Mouse (Mus musculus) adrenal gland, adult 2 months (tissue): ENCODE measurements around the gene Rad51b. TPM values are rescaled to one million over a fixed set of nuclear protein-coding genes. Genes with fewer than 3 reads are reported as not detected.

Experiments
- DNase-seq: peaks from one replicate; pipeline ENCODE4 v3.0.0; 2021
- polyA plus RNA-seq: library from polyadenylated mRNA; depleted of rRNA; stranded (reverse); fragments of >200 nt; gene quantifications from 2 replicates; pipeline ENCODE4 v1.2.3, GENCODE M21; 2012
- total RNA-seq, 2 experiments: library from RNA; stranded (reverse); gene quantifications; 2 replicates each; pipeline ENCODE4 v1.2.3; 2021

Rad51b gene
- total and polyA plus RNA-seq, 3 experiments = 0.08 to 0.49 (median 0.45) TPM

DNA sequence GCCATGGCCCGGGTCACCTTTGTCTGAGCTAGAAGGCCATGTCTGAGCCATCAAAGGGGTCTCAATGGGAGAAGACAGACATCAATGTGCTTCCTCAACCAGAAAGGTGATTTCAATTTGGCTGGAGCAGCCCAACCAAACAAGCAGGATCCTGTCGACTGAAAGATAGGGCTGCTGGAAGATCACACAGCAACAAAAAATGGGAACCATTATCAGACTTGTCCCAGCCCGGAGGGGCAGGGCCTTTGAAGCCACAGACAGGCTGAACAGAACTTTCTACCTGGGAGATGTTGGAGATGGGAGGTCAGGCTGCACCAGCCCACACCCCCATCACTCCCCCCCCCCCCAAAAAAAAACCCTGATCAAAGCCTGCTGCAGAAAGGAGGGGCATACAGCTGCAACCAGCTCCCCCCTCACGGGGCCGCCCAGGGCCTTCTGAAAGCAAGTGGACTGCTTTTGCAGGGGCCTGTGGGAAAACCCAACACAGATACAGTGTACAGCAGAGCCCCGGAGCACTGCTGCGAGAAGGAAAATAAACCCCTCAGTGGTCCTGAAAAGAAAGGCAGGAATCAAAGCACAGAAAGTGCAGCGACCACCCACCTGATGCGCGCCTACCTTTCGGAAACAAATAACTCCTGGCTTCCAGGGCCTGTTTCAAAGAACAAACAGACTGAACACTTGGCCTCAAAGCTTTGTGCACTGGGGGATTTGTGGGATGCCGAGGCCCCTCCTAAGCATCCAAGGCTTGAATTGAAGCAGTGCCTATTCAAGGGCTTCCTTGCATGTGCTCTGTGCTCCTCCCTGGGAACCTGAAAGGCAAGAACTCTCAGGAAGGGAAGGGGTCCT, 542.2 kb downstream of the Rad51b start:
- no peak for DNase-seq

DNA sequence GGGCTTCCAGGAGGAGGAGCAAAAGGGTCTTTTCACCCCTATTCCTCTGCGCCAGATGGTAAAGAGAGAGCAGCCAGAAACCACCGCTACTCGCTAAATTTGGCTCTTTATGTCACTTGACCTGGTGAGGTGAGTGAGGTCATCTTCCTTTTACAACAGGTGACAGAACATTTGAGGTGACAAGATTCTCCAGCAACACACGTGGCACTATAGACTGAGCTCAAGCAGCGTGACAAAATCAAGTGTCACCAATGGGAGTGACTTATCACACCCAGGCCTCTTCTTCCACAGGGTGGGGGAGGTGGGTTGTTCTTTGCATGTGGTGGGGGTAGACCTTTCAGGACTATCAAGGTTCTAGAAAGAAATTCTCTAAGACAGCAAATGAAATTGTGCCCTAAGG, 543.4 kb downstream of the Rad51b start:
- DNase-seq = no peak

DNA sequence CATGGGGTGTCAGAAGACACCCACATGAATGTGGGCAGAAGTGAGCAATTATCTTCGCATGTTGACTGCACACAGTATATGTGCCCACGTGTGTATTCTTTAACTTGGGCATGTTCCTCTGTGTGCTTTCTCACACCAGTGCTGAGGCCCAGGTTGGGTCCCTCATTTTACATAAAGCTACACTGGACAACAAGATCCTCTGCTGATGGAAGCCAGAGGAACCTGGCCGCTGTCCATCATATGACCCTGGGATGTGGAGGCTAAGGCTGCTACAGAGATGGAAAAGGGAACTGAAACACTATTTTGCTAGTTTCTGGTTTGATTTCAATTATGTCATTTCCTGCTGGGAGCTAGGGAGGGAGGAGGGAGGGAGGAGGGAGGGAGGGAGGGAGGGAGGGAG, 544.2 kb downstream of the Rad51b start:
- DNase-seq = peak; percentile 49

DNA sequence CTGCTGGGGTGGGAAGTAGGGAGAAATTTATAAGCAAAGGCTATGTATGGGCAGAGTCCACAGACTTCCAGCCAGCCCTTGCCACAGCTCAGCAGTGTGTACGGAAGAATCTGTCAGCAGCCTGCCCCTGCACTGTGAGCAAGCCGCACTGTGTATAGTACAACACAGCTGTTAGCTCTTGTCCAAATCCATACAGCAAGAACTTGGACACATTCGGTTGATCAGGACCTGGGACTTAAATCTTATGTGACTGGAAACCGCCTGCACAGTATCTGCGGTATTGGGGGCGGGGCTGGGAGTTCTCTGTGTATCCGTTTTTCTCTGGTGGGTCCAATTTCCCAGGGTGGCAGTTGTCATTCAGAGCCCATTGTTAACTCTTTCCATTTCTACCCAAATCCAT, 545.2 kb downstream of the Rad51b start:
- DNase-seq = no peak

DNA sequence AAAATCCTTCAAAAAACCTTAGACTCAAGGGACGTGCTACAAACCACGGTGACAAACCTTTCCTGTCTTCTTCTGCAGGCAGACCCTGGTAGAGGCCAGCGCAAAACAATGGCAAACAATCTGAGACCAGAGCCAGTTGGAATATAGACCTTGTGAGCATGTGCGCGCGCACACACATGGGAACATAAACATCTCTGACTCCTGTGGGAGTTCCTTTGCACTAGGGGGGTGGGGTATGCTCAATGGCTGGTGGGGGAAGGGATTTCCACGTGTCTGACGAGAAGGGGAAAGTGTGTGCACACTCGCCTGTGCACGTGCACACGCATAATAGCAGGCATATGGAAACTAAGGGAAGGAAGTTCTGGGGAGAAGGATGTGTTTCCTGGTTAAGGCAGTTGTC, 545.9 kb downstream of the Rad51b start:
- DNase-seq = no peak

DNA sequence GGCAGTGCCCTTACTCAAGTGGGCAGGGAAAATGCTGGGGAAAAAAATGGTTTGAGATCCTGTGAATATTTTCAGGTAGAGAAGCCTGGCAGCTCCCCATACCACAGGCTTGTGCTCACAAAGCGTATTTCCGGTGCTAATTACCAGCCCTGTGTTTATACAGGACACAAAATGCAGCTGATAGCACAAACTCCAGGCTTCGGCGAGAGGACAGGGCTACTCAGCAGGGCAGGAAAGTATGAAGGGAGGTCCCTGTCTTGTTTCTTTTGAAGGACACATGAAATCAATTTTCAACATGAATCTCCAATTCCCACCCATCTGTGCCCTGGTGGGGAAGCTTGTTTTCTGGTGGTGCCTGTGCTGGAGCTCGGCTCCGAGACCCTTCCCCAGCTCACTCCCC, 546.4 kb downstream of the Rad51b start:
- DNase-seq = no peak

DNA sequence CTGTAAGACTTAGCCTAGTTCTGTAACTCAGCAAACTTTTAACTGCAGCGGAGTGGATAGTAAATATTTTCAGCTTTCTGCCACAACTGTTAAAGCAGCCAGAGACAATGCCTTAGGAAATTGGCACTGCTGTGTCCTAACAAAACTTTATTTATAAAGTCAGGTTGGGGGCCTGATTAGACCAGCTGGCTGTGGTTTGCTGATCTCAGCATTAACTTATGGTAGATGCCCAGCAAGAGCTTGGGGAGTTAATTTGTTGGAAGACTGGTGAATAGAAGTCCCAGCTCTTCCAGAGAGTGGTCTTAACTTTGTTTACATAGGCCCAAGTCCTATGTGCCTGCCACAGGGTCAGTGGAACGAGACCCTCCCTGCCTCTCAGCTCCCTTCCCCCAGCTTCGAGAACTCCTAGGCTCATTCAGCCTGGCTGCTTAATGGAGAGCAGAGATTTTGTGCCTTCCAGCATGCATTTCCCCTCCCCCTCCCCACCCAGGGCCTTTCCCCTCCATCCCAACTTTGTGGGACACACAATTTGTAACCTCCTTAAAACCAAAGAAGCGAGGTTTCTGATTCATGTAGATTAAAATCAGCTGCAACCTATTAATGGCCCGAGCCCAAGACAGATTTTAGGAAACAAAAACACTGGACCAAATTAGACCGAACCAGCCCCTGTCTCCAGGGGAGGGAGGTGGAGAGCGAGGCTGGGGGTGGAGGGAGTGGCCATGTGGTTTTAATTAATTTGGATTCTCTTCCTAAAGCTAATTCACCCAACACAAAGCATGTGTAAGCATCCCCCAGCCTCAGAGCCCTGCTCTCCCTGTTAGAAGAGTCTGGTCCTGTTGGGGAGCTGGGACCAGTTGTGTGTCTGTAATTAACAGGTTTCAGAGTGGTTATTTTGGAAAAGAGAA, 549.4 kb downstream of the Rad51b start:
- DNase-seq = no peak

DNA sequence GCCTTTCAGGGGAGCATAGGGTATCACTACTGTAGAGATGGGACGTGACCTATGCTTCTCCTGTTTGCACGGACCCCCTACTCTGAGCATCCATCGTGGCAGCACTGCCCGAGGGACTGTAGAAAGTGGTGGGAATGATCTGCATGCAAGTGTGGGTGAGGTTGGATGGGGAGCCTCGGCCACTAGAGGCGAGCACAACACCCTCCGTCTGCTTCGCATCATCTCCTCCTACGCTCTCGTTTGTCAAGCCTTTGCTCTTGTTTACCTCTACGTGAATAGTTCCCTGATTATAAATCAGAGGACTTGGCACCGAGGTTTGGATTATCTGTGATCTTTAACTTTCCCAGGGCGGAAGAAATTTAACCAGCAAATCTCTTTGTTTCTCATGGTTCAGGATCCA, 551.5 kb downstream of the Rad51b start:
- no peak for DNase-seq

DNA sequence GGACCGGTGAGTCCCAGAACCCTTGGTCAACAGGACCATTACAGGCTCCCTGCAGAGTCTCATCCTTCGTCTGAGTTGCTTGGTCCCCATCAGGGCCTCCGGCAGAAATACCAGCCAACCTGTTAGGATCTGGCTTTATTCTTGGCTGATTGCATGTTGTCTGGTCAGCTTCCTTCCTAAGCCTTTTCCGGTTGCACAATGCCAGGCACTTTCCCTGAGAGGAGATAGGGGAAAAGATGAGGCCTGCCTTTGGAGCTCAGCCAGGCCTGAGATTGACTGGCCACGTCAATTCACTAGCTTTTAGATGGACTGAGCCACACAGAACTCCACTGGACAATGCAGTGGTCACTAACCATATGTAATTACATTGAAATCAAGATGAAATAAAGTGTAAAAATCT, 552.9 kb downstream of the Rad51b start:
- DNase-seq = no peak

DNA sequence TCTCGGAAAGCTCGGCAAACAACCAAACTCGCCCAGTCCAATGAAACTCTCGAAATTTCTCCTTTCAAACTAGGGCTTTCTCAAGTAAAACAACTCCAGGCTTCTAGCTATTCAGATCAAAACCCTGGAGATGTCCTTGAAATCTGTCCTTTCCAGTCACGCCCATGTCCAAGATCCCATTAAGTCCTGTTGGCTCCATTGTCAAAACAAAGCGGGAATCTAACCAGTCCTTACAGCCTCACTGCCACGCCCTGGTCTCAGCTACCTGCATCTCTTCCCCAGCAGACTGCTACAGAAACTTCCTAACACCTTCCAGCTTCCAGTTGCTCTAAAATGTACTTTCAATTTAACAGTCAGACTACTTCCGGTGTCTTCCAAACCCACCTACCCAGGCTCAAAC, 554.8 kb downstream of the Rad51b start:
- no peak for DNase-seq

DNA sequence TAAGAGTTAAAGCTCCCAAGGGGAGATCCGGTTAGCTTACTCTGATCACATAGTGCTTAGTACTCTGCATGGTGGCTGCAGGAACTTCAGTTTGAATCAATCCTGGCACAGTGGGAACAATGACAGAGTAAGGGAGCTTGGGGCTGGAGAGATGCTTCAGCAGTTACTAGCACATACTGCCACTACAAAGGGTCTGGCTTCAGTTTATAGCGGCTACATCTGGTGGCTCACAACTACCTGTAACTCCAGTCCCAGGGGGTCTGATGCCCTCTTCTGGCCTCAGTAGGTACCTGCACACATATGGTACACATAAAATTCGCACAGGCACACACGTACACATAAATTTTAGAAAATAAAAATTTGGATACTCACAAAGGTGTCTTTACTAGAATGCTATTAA, 555.5 kb downstream of the Rad51b start:
- DNase-seq = no peak

DNA sequence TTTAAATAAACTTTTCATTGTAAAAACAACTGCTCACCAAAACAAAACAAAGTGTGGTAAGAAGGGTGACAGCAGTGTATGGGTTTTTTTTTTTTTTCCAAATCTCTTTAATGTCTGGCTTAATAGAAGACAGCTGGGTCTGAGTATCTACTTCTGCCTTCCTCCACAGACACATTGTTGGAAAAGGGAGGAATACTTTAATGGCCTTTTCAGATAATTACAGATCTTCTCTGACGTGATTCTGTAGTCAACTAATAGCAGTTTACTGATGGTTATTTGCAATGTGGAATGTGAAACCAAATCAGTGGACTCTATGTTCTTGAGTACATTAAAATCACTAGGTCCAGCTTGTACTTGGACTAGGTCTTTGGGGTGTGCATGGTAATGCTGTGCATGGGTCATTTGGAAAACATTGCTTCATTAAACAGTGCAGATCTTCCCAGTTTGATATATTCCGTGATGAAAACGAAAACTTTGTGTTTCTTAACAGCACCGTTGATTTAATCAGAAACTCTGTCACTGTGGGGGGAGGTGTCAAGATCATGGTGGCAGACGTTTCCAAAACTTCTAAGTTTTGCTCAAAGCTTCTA, 556.9 kb downstream of the Rad51b start:
- no peak for DNase-seq

DNA sequence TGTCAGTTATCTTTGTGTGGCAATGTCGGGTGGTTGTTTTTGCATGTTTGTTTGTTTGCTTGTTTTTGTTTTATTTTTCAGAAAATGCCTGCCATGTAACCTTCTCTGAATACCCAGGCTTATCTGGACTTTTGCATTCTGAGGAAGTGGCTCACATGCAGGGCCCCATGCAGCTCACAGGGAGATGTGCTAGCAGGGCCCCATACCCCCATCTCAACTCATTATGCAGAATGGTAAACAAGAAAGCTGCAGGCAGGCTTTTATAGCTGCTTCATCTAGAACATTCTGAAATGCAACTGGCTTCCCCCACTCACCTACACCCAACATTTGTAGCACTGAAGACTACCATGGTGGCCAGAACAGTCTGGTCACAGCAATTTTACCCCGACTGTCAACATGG, 557.4 kb downstream of the Rad51b start:
- no peak for DNase-seq

DNA sequence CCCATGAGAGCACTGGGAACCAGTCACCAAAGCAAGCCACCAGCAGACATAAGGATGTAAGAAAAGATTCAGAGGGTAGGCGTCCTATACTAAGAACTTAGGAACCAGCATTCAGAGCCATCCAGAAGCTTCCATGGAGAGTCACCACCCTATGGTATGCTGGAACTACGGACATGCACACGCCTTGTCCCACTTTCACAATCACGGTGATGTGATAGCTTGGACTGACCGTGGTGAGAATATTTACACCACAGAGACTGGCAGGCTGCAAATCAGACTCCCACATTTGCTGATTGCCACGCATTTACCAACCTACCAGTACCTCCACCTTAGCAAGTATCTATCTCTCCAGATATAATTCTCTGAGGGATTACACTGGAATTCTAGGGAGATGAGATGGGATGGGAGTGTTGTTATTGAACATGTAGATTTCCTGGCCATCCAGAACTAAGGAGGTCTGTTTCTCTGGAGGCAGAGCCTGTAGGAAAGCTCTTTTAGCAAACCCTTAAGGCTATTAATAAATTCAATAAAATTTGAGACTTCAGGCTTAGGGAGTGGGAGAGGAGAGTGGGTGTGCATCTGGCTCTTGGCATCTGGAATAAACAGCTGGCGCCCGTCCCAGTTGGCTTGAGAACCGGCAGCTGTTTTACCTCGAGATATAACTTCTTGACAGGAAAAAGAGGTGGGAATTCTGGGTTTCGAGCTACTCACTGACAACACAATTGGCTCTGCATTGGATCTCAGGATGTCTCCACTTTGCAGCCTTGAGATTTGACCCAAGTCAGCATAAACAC, 559.2 kb downstream of the Rad51b start:
- DNase-seq = peak; percentile 80

DNA sequence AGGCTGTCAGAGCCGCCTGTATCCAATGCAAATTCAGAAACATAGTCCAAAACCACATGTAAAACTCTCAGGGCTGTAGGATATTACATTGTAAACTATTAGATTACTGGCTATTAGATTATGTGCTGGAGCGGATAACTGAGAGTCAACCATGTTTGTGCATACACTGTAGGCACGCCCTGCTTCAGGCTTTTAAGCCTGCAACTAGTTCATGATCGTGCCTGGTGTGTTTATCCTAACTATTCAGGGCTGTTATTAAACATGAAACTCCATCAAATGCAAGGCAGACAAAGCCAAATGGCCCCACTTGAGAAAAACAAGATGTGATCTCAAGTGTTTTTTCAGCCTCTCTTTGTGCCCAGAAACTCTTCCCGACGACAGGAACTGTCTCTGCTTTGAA, 560.6 kb downstream of the Rad51b start:
- DNase-seq = no peak

DNA sequence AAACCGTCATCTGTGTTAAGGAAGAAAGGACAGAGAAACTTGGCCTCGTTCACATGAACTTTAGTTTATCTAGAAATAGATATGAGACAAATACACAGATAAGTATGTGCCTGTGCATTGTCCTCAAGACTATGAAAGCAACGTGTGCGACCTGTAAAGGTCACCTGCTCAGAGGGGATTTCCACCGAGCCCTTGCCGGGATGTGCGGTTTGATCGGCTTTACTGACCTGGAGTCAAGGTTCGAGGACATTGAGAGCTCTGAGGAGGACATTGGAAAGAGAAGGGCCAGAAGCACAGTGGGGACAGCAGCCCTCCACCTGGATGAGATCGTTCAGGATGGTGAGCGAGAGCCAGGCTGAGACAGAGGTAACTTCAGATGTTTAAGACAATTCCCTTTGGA, 561.3 kb downstream of the Rad51b start:
- DNase-seq = no peak

DNA sequence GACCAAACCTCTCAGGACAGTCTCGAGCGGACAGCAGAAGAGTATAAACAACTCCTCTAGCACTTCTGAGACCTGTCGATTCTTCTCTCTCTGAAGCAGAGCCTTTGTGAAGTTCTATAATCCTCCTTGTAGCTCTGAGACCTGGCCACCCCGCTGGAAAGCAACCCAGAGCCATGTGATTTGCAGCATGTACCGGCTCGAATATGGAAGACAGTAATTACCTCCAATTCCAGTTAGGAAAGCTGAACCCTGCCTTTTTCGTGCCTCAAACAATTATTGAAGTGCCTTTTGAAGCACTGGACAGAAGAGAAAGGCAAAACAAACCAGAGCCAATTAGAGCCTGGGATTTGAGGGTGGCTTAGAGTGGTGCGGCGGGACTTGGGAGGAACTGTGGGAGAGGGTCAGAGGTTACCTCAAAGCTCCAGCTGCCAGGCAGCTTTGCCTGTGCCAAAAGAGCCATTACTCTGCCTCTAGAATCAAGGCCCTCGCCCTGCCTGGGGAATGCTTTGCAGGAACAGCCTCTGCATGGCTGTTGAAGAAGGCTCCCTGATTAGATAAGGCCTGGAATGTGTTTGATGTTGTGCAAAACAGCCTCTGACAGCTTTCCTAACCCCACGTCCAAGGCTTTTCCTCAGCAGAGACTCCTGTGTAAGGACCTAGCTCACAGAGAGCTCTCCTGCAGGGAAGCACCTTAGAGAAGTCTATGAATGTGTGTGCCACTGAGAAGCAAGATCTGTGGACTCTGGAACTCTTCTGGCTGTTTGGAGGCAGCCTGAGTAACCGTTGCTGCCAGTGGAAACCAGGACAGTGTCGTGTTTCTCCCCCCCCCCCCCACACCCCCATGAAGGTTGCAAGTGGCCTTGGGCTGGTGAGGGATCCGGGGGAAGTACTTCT, 562.5 kb downstream of the Rad51b start:
- DNase-seq = peak; percentile 82

DNA sequence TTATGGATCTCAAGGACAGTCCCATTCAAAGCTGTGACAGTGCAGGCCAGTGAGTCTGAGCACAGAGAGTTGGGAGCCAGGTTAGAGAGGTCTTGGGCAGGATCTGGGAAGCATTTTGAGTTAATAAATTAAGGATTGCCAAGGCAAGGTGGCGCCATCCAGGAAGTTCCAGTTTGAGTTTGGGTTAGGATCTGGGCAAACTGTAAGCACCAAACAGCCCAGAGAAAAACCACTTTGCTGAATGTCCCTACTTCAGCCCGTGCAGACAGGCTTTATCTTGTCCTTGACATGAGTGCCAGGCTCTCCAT, 563.1 kb downstream of the Rad51b start:
- DNase-seq = no peak
